Mouse (Mus musculus) bone marrow macrophage, adult 2 months (primary cell): ENCODE results near the gene Chst15.

Experiments
- CTCF ChIP-seq: IDR thresholded peaks from 2 replicates; pipeline ENCODE4 v1.5.1; 2012; ENCODE audit warnings: low read depth, mild to moderate bottlenecking, low read length, moderate library complexity
- POLR2A ChIP-seq: IDR thresholded peaks from 2 replicates; pipeline ENCODE4 v1.6.1; 2012; ENCODE audit warnings: mild to moderate bottlenecking, low read depth, low read length, borderline replicate concordance

DNA sequence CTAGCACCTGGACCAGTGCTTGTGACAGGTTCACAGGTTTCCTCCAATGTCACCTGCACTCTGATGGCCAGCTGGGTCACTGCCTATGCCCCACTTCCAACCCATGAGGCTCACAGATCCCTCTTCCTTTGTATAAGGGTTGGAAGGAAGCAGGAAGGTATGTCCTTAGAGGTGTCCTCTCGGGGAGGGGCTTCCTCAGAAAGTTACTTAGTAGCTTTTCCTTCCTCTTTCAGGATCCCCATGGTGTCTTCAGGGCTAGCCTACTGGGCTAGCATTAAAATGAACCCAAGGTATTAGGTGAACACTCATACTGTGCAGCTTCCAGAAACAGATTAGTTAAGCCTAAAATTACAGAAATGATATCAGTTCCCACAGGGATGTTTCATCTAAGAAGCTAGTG, 16.1 kb upstream of the Chst15 start:
- TF ChIP-seq CTCF (no peak), POLR2A (no peak)
